Mouse (Mus musculus) retina, postnatal 1 day (tissue): ENCODE measurements around the gene Grm3.

Source experiments
- DNase-seq: peaks from one replicate; pipeline ENCODE4 v3.0.0-alpha.2; 2012

Gene Grm3

DNA sequence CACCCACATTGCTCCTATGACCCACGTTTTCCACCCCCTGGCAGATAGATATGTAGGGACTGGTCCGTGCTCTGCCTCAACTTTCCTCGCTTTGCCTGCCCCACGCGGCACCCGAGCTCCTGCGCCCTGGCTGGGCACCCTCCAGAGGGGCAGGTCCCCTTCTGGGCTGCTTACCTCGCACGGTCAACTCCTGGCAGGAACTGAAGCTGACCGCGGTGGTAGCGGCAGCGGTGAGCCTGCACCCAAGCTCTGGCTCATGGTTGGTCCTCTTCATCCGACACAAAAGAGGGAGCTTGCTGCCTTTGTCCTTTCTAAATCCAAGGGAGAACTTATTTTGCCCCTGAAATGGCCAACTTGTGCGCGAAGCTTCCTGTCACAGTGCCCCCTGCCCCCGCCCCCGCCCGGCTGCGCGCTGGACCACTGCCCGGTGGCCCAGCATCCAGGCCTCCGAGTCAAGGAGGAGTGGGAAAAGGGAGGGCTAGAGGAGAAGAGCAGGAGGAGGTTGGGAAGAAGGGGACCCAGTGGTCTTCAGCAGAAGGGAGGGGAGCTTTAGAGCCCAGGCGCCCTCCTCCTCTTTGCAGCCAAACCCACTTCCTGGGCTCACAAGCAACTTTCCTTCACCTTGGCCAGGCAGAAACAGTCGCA lies at the start of gene Grm3:
Gene Grm3 (minus strand): TSS at position 215 of the 645 bp plus-strand sequence.
- DNase-seq, result peak; percentile 52

DNA sequence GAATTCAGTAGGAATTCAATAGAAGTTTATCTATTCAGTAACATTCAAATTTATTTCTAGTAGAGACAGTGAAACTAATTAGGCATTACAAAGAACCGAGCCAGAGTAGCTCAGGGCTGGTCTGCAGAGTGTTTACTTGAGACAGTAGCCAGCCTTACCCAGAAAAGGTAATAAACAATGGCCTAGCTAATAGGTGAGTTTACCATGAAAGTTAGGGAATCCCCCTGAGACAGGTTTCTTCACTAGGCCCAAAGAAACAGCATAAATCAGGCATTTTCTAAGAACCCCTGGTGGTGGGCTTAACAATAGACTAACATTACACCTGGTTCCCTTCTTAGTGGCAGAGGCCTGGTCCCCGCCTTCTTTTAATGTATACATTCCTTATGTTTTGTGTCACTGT lies 30.8 kb upstream of the Grm3 start:
- DNase-seq, result no peak

DNA sequence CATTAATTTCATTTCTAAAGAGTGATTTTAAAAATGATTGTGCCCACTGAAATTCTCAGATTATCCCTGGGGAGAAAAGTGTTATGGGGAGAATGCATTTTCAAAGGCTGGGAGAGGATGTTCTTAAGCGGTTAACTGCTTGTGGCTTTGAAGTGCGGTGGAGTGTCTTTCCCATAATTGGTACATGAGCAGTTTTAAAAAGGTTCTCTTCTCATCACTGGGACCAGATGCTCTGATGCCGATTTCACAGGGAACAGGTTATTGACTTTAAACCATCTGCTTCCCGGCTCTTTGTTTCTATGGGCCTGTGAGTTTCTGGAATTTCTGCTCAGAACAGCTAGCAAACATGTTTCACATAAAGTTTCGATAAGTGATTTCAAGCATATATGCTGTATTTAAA lies 23.2 kb upstream of the Grm3 start:
- no peak for DNase-seq

DNA sequence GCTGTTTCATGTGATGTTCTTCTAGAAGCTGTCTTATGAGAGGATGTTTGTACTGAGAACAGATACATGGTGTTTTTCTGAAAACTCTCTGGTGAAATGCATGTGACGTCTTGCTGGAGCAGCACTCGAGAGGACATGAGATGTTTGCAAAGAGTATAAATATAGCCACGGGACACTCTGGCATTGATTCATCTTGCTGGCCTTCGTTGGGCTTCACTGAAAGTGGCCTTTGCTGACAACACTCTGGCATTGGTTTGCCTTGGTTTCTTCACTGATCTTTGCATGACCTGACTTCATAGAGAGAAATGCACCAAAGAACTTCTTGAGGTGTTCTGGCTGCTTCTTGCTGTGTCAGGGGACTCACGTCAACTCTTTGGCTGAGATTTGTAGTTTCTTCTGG lies 19.1 kb upstream of the Grm3 start:
- no peak for DNase-seq

DNA sequence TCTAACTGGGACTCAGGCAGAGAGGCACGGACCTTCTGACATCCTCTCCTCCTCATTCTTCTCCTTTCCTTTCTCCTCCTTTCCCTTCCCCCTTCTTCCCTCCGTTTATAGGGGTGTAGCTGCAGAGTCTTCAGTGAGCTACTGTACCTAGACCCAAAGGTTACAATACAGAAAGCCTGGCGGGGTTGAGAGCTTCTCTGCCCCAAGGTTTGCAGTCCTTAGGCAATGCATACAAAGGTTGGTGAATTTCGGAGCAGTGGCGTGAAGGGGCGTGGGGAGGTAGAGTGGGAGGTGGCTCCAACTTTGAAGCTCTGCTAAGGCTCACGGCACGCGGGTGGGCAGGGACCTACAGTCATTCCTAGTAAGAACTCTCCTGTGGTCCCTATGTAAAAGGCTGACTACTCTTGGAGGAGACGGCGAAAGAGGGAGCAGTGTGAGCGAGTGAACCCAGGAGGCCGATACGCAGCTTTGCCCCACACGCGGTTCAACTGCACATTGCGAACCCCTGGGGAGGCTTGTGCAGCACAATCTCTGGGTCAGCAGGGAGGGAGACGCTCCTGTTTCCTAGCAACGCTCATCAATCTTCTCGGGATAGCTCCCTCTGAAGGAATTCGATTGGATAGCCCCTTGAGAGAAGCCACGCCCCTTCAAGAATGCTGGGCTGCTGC lies 765 bp upstream of the Grm3 start:
- DNase-seq, result peak; percentile 85

DNA sequence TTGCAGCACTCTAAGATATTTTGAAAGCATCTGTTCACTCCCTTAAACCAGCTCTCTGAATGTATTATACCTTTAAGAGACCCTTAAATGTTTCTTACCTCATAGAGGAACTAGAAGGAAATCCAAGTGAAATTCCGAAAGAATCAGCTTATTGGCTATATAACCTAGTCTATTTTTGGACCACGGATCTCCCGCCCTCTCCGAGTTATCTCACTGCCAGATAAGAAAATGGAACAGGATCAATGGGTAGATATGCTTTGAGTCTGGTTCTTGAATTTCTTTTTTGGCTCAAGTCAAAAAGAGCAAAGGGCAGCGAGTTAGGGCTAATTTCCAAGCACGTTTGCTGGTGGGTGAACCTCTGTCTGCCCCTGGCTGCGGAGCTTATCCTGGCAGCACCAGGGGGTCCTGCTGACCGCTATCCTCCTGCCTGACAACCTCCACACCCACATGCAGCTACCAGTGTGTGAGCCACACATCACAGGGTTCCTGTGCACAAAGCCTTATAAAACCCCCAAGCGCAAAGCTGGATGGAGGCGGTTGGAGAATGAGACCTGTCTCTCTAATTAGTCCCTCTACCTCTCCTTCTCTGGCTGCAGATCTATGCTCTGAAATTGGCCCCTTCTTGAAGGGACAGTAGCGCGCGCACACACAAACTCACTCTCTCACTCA lies 549 bp downstream of the Grm3 start:
- no peak for DNase-seq

DNA sequence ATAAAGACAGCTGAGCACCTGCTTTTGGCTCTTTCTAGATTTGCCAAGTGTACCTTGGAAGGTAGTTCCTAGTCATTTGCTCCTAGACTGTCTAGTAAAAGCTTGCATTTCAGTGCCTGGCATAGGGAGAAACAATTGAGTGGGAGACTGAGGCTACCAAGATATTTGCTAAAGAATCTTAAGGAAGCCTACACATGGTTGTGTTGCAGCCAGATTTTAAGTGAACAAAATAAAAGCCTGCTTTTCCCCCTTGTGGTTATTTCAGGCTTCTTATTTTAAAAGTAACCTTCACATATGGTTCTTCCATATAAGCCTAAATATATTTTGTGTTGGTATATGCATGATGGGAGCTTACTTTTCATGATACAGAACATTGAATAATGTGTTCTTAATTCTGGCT lies 3.8 kb downstream of the Grm3 start:
- DNase-seq, result no peak

DNA sequence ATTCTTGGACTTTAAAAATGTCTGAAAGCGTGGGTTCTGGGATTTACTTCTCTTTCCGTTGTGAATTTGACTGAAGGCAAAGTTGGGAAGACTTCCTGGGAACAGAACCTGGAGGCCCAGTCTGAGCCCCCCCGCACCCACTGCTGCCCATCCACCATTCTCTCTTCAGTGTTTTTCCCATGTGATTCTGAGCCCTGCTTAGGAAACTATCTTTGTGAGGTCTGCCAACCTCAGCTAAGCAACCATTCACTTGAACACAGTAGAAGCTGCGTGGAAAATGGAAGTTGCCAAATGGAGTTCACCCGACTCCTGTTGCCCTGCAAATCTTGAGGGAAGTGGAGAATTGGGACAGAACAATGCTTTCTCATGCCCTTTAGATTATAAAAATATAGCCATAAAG lies 8.7 kb downstream of the Grm3 start:
- no peak for DNase-seq

GRCm38 (mm10) chr5:9707096-9707495 lies 17.9 kb downstream of the Grm3 start:
- DNase-seq, result no peak

- DNase-seq, result peak; percentile 17
Measured at GRCm38 (mm10) chr5:9703385-9704009, 21.5 kb downstream of the Grm3 start.

- peak; percentile 30 for DNase-seq
Measured at GRCm38 (mm10) chr5:9702656-9703384, 22.1 kb downstream of the Grm3 start.

- no peak for DNase-seq
Measured at GRCm38 (mm10) chr5:9692333-9692732, 32.6 kb downstream of the Grm3 start.

DNA sequence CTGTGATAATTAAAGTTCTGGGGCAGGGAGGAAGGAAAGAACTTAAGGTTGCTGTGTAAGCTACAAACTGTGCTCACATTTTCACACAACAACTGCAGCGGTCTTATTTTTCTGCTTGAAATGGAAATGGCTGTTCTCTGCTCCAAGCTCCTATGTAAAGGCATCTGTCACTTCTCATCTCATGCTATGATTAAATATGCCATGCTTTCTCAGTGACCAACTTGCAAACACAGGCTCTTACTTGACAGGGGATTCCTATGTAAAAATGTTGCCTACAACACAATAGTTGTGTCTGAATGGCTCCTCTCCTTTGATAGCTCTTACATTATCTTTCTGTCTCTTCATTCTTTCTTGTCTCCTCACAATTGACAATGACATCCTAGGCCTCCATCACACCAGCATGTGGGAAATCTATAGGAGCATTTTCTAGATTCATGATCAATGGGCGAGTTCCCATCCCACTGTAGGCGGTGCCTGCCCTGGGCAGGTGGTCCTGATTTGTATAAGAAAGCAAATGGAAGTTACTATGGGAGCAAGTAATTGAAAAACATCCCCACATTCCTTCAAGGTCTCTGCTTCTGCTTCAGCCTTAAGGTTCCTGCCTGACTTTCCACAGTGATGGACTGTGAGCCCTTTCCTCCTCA lies 34.2 kb downstream of the Grm3 start:
- DNase-seq, result no peak

- DNase-seq, result no peak
Measured at GRCm38 (mm10) chr5:9690192-9690591, 34.8 kb downstream of the Grm3 start.

- DNase-seq, result no peak
Measured at GRCm38 (mm10) chr5:9683204-9683603, 41.8 kb downstream of the Grm3 start.

DNA sequence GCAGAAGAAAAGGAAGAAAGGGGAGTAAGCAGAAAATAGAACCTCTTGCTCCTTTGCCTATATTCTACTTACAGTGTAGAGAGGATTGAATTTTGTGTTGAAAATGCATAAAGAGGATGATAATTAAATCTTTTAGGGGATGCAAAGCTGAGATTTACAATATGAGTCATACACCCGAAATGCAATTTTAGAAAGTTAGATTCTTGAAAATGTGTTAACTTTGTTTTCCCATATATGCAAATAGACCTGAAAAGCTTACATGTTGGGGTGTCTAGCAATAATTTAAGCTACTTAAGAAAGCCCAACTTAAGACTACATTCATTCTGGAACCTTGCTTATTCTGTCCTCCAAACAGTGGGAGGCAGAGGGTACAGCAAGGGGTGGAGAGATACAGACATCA lies 56.0 kb downstream of the Grm3 start:
- no peak for DNase-seq

DNA sequence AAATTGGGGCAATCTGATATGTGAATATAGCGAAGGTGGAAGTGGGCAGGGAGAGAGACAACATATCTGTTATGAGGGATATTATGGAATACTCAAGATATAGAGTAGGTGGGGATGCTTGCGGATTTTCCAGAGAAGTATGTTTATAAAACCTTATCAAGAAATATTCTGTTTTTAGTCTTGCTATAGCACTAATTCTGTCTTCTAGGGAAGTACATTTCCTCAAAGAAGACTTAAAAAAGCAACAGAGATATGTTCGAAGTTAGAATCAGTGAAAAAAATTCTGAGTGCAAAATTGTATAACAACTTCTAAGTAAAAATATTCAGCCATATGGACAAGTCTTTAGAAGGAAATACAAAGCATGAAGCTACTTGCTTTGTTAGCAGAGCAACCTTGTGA lies 61.6 kb downstream of the Grm3 start:
- no peak for DNase-seq

- peak; percentile 69 for DNase-seq
Measured at GRCm38 (mm10) chr5:9661870-9662589, 62.9 kb downstream of the Grm3 start.

DNA sequence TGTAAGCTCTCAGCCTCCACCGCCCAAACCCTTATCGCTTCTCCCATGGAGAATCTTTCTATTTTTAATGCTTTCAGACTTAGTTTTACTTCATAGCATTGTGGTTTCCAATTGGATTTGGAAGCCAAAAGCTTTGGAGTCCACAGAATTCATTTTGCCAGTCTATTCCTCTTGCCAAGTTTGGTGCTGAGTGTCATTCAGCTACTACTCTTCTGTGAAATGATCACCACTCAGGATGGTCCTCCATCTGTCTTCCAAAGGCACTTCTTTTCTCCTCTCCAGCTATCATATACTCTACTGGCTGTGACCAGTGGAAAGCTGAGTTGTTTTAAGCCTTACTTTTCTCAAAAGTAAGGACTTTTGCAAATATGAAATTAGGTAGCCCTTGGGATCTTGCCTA lies 86.4 kb downstream of the Grm3 start:
- no peak for DNase-seq

- peak; percentile 39 for DNase-seq
Measured at GRCm38 (mm10) chr5:9627220-9627619, 97.8 kb downstream of the Grm3 start.

DNA sequence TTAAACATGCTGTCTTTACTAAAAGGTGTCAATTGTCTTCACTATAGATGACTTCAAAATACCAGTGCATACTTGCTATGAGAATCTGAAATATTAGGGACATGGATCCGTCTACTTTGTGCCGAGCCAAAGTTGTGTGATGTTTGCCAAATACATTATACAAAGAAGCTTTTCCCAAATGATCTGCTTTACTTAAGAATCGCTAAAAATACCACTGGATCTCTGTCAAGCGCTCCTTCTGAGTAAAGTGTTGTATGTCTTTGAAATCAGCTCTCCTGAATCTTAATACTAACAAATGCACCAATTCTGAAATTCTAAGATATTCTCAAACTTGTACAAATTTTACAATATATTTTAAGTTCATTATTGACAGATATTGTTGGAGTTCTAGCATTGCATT lies 100.6 kb downstream of the Grm3 start:
- no peak for DNase-seq

- peak; percentile 90 for DNase-seq
Measured at GRCm38 (mm10) chr5:9623095-9623459, 101.9 kb downstream of the Grm3 start.
